Mouse (Mus musculus) mouse trophoblast stem cell (cell line): ENCODE data around the gene Myh6.
"Not testable (repeated sequence)": the region's sequence is repeated elsewhere in the genome, so short reads cannot be mapped to it uniquely, and the experiment has no call there.

ENCODE experiments used
- in situ Hi-C, 2 experiments: fragments of 300-500 bp; cut with MseI, MboI; formaldehyde crosslinking; loops; 2 replicates in 1 of 2; 3 replicates in 1 of 2; pipeline ENCODE4 v1.15.1; 2025

Gene Myh6

DNA sequence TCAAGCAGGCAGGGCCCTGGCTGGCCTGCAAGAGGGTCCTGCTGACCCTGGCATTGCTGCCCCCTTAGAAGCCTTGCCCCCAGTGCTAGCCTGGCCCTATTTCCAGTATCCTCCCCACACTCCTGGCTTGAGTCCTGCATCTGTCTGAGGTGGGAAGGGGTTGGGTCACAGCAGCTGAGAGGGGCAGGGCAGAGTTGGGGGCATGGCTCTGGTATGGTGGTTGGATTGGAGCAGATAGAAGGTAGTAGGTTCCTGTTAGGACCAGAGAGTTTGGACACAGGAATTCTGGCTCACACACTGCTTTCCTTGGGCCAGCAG, 28.1 kb upstream of the Myh6 start:
- in situ Hi-C loops: no loop called here

DNA sequence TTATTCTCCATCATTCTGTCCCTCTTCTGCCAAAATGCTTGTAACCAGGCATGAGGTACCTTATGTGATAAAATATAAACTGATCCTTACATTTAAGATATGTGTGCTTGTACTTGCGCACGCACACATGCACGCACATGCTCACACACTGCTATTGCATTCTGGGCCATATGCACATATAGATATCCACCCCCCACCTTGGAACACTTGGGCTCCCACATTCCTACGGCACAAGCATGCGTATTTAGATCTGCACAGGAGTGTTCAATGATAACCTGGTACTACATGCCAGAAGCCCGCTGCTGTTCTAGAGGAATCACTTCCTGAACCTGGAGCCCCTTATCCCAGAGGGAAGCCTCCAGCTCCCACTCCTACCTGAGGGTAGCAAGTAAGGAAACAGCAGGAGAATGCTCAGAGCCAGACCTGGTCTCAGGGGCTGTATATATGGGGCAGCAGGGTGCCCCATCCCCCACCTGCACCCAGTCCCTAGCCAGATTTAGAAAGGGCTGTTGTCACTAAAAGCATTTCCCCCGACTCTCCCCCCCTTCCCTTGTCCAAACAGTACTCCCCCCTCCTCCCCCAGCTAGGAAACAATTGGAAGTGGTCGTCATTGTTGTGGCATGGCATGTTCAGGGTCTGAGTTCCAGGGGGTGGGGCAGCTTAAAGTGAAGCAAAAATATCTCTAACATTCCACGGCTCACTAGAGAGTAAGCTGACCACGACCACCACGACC, 27.6 kb upstream of the Myh6 start, which contains the start of gene Myh7:
Myh7 (minus strand) TSS at position 491 of the 733 bp plus-strand sequence.
- in situ Hi-C loops: no loop called here

DNA sequence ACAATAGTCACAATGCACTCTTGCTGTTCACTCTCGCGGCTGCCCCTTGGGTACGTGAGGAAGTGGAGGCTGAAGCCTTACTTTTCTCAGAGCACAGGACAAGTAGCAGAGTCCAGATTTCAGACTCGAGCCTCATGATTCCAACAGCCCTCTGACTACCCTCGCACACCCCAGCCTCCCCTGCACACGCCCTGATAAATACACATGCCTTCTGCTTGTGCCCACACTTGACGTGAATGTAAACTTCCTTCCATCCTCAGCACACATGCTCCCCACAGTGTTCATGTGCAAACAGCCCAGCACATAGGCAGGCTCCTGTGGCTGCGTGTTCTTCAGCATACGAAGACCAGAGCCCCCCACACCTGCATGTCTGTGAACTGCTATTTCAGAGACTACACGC, 26.9 kb upstream of the Myh6 start:
- in situ Hi-C loops: no loop called here

DNA sequence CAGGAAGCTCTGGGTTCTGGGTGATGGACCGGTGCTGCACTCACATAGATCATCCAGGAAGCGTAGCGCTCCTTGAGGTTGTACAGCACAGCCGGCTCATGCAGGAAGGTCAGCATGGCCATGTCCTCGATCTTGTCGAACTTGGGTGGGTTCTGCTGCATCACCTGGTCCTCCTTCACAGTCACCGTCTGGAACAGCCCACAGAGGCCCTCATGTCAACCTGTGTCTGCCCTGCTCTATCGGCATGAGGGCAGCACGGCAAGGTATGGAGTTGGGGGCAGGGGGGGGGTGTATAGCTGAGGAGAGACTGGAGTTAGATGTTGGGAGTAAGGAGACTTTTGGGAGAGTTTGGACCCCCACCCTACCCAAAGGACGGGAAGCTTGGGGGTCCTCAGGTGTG, 25.5 kb upstream of the Myh6 start:
- in situ Hi-C loops: no loop called here

DNA sequence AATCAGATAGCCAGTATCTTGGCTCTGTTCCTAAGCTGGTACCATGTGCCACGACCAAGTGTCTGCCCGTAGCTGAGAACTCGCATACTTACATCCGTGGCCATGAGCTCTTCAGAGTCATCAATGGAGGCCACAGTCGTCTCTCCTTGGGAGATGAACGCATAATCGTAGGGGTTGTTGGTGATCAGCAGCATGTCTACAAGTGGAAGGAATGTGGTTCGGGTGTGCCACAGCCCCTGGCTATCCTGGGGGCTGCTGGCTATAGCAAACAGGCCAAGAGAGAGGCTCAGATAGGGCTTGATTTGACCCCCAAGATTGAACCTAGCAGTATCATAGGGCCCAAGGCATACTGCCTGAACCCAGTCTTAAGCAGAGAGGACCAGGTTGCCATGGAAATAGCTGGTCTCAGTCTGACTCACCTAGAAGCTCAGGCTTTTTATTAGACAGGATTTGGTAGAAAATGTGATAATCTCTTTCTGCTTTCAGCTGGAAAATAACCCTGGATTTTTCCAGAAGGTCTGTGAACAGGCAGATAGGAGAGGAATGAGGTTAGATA, 23.2 kb upstream of the Myh6 start:
- in situ Hi-C loops: no loop called here

DNA sequence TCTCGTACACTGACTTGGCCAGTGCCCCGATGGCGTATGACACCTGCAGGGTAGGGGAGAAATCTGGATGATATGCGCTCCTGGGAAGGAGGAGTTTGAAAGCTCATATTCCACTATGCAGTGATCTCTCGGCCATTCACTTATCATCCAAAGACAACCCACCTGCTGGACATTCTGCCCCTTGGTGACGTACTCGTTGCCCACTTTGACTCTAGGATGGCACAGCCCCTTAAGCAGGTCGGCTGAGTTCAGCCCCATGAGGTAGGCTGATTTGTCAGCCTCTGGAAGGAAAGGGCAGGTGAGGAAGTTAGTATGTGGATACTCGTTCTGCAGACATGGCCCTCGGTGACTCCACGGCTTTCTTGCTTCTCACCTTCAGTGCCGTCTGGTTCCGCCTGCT, 22.2 kb upstream of the Myh6 start:
- in situ Hi-C loops: no loop called here

DNA sequence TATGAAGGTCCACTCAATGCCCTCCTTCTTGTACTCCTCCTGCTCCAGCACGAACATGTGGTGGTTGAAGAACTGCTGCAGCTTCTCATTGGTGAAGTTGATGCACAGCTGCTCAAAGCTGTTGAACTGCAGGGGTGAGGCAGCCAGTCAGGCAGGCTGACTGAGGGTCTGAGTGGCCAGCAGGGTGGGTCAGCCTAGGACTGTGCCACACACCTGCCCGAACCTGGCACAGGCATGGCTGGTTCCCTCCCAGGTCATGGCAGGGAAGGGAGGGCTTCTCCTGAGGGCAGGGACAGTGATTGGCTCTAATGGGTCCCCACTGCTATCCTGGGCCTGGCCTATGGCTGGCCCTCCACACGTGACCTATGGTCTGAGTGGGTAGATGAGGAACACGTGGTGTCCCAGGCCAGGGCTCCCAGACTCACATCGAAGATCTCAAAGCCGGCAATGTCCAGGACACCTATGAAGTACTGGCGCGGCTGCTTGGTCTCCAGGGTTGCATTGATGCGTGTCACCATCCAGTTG, 21.7 kb upstream of the Myh6 start:
- in situ Hi-C loops: not testable (repeated sequence)

DNA sequence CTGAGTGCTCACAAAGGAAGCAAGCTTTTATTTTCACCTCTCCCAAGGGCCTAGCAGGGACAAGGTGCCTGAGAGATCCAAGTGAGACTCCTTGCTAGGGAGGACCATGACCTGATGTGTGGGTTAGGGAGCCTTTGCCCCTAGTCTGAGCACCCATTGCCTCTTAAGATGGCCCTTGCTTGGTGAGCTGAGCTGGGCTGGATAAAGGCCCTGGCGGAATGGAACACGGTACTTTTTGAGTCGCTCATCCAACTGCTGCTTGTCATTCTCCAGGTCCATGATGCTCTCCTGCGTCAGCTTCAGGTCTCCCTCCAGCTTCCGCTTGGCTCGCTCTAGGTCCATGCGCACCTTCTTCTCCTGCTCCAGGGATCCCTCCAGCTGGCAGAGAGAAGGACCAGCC, 15.2 kb upstream of the Myh6 start:
- in situ Hi-C loops: no loop called here

DNA sequence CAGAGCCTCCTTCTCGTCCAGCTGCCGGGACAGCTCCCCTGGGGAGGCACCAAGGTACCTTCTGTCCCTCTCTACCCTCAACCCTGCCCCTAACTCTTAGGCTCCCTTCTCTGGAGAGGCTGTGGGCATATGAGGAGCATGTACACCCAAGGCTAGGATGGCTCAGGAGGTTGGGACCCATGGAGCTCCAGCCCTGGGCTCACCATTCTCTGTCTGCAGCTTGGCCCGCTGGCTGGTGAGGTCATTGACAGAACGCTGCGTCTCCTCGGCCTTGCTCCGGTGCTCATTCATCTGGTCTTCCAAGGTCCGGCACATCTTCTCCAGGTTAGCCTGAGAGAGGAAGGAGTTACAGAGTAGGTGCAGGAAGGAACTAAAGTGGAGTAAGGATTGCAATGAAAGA, 11.9 kb upstream of the Myh6 start:
- in situ Hi-C loops: no loop called here

DNA sequence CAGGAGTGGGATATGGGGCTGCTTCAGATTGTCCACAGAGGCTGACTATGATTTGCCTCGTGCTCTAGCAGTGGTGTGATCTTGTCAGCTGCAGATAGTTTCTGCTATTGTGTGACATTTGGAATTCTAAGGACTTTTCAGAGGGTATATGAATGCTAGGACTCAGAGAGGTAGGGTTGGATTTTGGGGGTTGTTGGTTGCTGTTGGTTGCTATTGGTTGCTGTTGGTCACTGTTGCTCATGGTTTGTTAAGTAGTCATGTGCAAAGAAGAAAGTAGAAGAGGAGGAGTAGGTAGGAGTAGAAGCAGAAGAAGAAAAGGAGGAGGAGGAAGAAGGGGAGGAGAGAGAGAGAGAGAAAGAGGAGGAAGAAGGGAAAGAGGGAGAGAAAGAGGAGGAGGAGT, 9.9 kb upstream of the Myh6 start, which contains the start of gene Gm17428:
Gm17428 (plus strand) TSS at position 301 of the 400 bp plus-strand sequence.
- in situ Hi-C loops: no loop called here

DNA sequence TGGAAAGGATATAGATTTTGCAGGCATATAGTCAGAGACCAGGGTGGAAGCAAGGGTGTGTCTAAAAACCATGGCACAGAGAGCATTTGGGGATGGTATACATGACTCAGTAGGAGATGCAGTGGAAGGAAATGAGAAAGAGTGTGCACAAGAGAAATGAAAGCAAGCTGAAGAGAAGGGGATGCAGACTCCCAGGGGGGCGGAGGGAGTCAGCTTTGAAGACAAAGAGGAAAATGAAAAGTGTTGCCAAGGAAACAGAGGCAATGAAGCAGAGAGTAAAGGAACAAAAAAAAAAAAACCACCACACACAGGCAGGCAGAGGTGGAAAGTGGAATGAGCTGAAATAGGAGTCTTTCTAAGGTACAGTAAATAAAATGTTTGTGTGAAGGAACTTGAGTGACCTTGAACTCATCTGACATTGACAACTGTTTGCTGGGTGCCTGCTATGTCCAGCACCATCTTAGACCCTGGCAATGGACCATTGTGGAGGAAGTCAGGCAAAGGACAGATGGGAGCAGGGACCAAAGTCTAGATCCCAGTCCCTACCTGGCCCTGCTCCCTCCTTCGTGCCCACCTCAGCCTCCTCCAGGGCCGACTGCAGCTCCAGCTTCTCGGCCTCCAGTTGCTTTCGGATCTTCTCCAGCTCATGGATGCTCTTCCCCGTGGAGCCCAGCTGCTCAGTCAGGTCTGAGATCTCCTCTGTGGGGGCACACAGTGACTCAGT, 7.5 kb upstream of the Myh6 start:
- in situ Hi-C loops: no loop called here

DNA sequence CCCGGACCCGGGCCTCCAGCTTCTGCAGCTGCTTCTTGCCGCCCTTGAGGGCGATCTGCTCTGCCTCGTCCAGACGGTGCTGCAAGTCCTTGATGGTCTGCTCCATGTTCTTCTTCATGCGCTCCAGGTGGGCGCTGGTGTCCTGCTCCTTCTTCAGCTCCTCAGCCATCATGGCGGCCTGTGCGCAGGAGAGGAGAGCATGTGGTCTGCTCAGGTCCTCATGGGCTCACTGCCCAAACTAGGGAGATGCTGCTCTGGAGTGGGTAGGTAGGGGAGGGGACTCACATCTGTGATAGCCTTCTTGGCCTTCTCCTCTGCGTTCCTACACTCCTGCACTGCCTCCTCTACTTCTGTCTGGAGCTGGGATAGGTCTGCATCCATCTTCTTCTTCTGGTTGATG, 6.1 kb upstream of the Myh6 start:
- in situ Hi-C loops: not testable (repeated sequence)

DNA sequence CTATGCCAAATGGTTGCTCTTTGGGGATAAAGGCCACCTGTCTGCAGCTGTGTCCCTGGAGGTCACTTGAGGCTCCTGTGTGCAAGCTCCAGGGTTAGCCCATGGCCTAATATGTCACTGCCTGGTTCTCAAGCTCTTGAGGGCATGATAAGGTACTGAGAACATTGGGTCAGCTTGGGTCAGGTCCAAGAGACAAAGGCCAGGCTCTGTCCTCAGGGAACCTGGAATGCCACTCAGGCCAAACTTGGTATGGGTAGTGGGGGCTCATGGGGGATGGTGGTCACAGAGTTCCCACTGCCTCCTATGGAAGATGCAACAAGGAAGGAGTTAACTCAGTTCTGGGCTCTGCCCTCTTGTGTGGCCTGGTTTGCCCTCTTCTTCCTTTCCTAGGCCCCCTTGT, 1.6 kb upstream of the Myh6 start:
- in situ Hi-C loops: no loop called here

DNA sequence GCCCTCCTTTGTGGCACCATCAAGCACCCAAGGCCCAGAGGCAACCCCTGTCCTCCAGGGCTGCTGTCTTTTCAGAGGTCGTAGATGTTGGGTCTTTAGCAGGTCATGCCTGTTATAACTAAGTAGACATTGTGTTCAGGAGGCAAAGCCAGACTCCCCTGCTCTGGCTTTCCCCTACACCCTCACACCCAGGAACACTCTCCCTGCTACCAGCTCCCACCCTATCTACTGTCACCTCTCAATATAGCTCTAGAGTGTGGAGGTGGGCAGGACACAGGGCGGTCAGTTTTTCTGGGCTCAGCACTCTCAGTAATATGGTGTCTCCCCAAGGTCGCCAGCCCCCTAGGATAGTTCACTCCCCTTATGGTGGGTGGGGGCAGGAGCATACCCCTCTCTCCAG, 1.1 kb upstream of the Myh6 start:
- in situ Hi-C loops: no loop called here

DNA sequence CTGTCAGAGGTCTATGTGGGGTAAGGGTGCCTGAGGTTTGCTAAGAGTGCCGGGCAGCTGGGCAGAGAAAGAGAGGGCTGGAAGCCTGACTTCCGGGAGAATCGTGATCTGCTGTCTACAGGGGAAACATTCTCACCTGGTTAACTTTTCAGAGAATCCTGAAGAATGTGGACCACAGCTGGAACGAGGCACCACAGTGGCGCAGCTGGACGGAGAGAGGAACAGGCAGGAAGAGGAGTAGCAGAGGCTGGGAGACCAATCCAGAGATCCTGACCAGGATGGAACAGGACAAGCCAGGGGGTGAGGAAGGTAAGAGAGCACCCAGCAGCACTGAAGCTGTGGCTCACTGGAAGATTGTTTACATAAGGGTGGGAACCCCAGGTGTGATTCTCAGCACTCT, 1.1 kb downstream of the Myh6 start:
- in situ Hi-C loops: no loop called here

DNA sequence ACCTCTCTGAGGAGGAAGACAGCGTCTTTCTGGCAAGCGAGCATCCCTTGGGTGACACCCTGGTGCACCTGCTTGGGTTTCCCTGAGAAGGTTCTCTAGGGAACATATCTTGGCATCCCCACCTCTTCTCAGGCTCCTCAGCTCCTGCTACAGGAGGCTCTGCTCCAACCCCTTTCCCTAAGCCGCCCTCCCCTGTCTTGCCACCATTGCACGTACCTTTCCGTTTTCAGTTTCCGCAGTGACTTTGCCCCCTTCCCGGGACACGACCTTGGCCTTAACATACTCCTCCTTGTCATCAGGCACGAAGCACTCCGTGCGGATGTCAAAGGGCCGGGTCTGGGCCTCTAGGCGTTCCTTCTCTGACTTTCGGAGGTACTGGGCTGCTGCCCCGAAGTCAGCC, 1.7 kb downstream of the Myh6 start:
- in situ Hi-C loops: no loop called here

DNA sequence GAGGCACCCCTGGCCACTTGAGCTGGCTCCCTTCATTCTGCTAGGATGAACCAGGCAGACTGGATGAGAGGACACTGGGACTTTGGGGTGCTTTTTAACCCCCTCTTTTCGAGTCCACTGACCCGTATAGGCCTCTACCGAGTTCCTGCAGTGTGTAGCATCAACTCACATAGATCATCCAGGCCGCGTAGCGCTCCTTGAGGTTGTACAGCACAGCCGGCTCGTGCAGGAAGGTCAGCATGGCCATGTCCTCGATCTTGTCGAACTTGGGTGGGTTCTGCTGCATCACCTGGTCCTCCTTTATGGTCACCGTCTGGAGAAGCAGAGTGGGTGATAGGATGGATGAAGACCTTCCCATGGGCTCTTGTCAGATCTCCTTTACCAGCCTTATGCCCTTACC, 3.0 kb downstream of the Myh6 start:
- in situ Hi-C loops: no loop called here

DNA sequence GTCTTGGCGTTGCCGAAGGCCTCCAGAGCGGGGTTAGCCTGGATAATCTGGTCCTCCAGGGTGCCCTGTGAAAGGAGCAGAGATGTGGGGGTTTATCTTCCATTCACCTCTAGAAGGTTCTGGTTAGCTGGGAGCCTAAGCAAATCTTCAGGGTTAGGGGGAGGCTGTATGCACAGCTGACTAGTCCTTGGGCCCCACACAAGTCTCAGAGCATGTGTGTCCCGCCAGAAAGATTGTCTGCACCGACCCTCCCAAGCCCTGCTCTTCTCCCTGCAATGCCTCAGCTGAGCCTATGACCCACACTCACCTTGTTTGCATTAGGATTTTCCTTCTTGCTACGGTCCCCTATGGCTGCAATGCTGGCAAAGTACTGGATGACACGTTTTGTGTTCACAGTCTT, 4.0 kb downstream of the Myh6 start:
- in situ Hi-C loops: no loop called here

DNA sequence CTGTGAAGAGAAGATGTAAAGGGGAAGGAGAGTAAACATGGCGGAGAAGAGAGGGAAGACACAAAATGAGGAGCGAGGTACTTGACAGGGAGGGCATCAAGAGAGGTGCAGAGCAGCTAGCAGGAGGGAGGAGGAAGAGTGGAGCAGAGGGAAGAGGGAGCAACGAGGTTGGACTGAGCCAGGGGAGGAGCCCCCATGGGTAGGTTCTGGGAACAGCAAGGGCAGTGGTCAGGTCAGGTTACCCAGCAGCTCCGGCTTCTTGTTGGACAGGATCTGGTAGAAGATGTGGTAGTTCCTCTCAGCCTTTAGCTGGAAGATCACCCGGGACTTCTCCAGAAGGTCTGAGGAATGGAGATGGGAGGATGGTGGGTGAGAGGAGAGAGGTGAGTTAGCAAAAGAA, 5.2 kb downstream of the Myh6 start:
- in situ Hi-C loops: no loop called here

DNA sequence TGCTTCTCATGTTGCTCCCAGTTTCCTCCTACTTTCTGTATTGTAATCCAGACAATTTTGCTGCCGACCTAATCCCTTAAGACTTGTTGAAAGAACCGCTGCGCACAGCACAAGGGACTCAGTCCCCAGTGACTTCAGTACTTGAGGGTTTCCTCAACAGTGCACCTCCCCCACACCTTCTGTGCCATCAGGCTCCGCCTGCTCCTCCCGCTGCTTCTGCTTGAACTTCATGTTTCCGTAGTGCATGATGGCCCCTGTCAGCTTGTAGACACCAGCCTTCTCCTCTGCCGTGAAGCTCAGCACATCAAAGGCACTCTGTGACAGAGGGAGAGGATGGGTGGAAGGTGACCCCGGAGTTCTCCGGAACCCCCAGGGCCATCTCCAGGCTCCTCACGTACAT, 6.0 kb downstream of the Myh6 start:
- in situ Hi-C loops: no loop called here

DNA sequence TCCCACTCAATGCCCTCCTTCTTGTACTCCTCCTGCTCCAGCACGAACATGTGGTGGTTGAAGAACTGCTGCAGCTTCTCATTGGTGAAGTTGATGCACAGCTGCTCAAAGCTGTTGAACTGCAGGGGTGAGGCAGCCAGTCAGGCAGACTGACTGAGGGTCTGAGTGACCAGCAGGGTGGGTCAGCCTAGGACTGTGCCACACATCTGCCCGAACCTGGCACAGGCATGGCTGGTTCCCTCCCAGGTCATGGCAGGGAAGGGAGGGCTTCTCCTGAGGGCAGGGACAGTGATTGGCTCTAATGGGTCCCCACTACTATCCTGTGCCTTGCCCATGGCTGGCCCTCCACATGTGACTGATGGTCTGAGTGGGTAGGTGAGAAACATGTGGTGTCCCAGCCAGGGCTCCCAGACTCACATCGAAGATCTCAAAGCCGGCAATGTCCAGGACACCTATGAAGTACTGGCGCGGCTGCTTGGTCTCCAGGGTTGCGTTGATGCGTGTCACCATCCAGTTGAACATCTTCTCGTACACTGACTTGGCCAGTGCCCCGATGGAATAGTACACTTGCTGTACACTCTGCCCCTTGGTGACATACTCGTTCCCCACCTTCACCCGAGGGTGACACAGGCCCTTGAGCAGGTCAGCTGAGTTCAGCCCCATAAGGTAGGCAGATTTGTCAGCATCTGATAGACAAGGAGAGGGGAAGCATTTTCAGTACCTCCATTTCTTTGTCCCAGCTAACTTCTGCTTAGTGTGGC, 6.7 kb downstream of the Myh6 start:
- in situ Hi-C loops: not testable (repeated sequence)

DNA sequence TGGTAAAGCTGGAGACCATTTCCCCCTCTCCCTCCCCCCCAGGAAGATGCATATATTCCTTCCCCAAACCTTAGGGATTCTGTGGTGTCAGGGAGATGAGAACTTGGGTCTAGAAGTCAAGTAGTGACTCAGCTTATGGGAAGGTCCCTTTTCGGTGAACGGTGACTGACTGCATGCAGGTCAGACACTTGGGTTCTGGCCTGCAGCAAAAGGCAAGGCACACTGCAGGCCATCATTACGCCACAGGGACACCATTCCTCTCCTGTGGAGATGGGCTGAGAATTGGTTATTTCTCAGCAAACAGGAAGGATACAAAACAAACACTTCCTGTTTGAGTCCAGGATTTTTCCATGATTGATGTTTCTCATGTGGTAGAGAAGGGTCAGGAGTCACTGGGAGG, 7.5 kb downstream of the Myh6 start:
- in situ Hi-C loops: no loop called here
